Mouse (Mus musculus) gastrocnemius, postnatal 4 days (tissue): ENCODE measurements around the gene Sorbs2. TPM values are rescaled to one million over a fixed set of nuclear protein-coding genes. Genes with fewer than 3 reads are reported as not detected.
"Not testable (repeated sequence)": the region's sequence is repeated elsewhere in the genome, so short reads cannot be mapped to it uniquely, and the experiment has no call there.

Source experiments
- DNase-seq, 2 experiments: peaks; one replicate each; pipeline ENCODE4 v3.0.0; 2021 to 2022; ENCODE audit warnings: low spot score in 2 of 2, mixed read lengths in 2 of 2
- total RNA-seq, 2 experiments: library from RNA; stranded (reverse); gene quantifications; 2 replicates each; pipeline ENCODE4 v1.2.3; 2021

Sorbs2 gene
- total RNA-seq, 2 experiments from 2014 or later = 40.0 to 48.1 TPM

GRCm38 (mm10) chr8:45829985-45830548, 322.5 kb downstream of the Sorbs2 start:
- DNase-seq = no peak

GRCm38 (mm10) chr8:45833896-45834295, 326.3 kb downstream of the Sorbs2 start:
- no peak for DNase-seq

GRCm38 (mm10) chr8:45843306-45843705, 335.7 kb downstream of the Sorbs2 start:
- DNase-seq = no peak

- DNase-seq = peak in 1 of 2 experiments; percentile 49
Measured at GRCm38 (mm10) chr8:45844097-45844885, 336.7 kb downstream of the Sorbs2 start.

- DNase-seq = no peak
Measured at GRCm38 (mm10) chr8:45844911-45845481, 337.4 kb downstream of the Sorbs2 start.

GRCm38 (mm10) chr8:45845906-45846305, 338.3 kb downstream of the Sorbs2 start:
- DNase-seq = no peak

GRCm38 (mm10) chr8:45855118-45855517, 347.5 kb downstream of the Sorbs2 start:
- no peak for DNase-seq

GRCm38 (mm10) chr8:45857734-45858133, 350.1 kb downstream of the Sorbs2 start:
- no peak for DNase-seq

GRCm38 (mm10) chr8:45858391-45858790, 350.8 kb downstream of the Sorbs2 start:
- no peak for DNase-seq

GRCm38 (mm10) chr8:45871587-45871986, 364.0 kb downstream of the Sorbs2 start:
- DNase-seq = not testable (repeated sequence)

- DNase-seq = peak in 1 of 2 experiments; percentile 52
Measured at GRCm38 (mm10) chr8:45872077-45872476, 364.5 kb downstream of the Sorbs2 start.

GRCm38 (mm10) chr8:45874945-45875626, 367.5 kb downstream of the Sorbs2 start:
- peak; percentile 65 to 91 for DNase-seq

- no peak for DNase-seq
Measured at GRCm38 (mm10) chr8:45876397-45876796, 368.8 kb downstream of the Sorbs2 start.

Other genes starting within 250 kb of the Sorbs2 start
- gene F11, start 245.8 kb upstream of the Sorbs2 start, total RNA-seq = under 1 TPM in 1 of 2 experiments, not detected in 1; 0.34 TPM
- under 1 TPM in 1 of 2 experiments, not detected in 1; 0.23 TPM for gene Klkb1, start 212.9 kb upstream of the Sorbs2 start, total RNA-seq
- not detected for gene Gm45753, start 199.3 kb upstream of the Sorbs2 start, total RNA-seq
- gene Cyp4v3, start 174.6 kb upstream of the Sorbs2 start, total RNA-seq = 1 to 10 TPM; 1.3 to 1.6 TPM
- 1 to 10 TPM; 9.1 to 9.3 TPM for gene Fam149a, start 125.5 kb upstream of the Sorbs2 start, total RNA-seq
- 1 to 10 TPM; 3.7 to 3.8 TPM for gene Tlr3, start 96.7 kb upstream of the Sorbs2 start, total RNA-seq